Mouse (Mus musculus): ENCODE data around the gene Tbx3.

GRCm38 (mm10) chr5:119660526-119661410 is 9.7 kb upstream of the Tbx3 start:
- TF ChIP-seq CTCF (IDR thresholded peaks at IDR 0.05; ENCODE audit: extremely low read depth, insufficient read length, insufficient replicate concordance, low read depth, low read length) (no peak), POLR2A (IDR thresholded peaks at IDR 0.05; ENCODE audit: low read depth, low read length) (no peak)

Measured in small intestine, adult 2 months (tissue).